Mouse (Mus musculus) cerebellum, adult 9-11 months (tissue): ENCODE results near the gene Msi2.
A peak's percentile ranks its signal among the peaks of the same experiment; 100 is the strongest.

ENCODE experiments used
- DNase-seq: peaks from one replicate; pipeline ENCODE4 v3.0.0; 2022

The Msi2 gene

GRCm38 (mm10) chr11:88557116-88557768 lies 161.1 kb downstream of the Msi2 start:
- DNase-seq: no peak

GRCm38 (mm10) chr11:88555902-88556549 lies 162.3 kb downstream of the Msi2 start:
- no peak for DNase-seq

GRCm38 (mm10) chr11:88555232-88555818 lies 163.0 kb downstream of the Msi2 start:
- DNase-seq: no peak

GRCm38 (mm10) chr11:88553521-88554310 lies 164.6 kb downstream of the Msi2 start:
- DNase-seq: no peak

- peak; percentile 81 for DNase-seq
Observed at GRCm38 (mm10) chr11:88552987-88553386, 165.3 kb downstream of the Msi2 start.

GRCm38 (mm10) chr11:88552385-88552784 lies 165.9 kb downstream of the Msi2 start:
- no peak for DNase-seq

GRCm38 (mm10) chr11:88551034-88551433 lies 167.3 kb downstream of the Msi2 start:
- DNase-seq: no peak

GRCm38 (mm10) chr11:88550083-88550907 lies 168.0 kb downstream of the Msi2 start:
- DNase-seq: no peak

- no peak for DNase-seq
Observed at GRCm38 (mm10) chr11:88549529-88549900, 168.8 kb downstream of the Msi2 start.

GRCm38 (mm10) chr11:88548832-88549528 lies 169.3 kb downstream of the Msi2 start:
- DNase-seq: no peak

GRCm38 (mm10) chr11:88548423-88548822 lies 169.9 kb downstream of the Msi2 start:
- DNase-seq: no peak

- DNase-seq: no peak
Observed at GRCm38 (mm10) chr11:88543771-88544170, 174.5 kb downstream of the Msi2 start.

- DNase-seq: no peak
Observed at GRCm38 (mm10) chr11:88542817-88543216, 175.5 kb downstream of the Msi2 start.

GRCm38 (mm10) chr11:88541666-88542639 lies 176.4 kb downstream of the Msi2 start:
- DNase-seq: no peak

- DNase-seq: no peak
Observed at GRCm38 (mm10) chr11:88539637-88540478, 178.5 kb downstream of the Msi2 start.

GRCm38 (mm10) chr11:88538710-88539340 lies 179.5 kb downstream of the Msi2 start:
- DNase-seq: no peak

GRCm38 (mm10) chr11:88537344-88537743 lies 181.0 kb downstream of the Msi2 start:
- no peak for DNase-seq

GRCm38 (mm10) chr11:88536861-88537260 lies 181.5 kb downstream of the Msi2 start:
- DNase-seq: no peak

GRCm38 (mm10) chr11:88534331-88534929 lies 183.9 kb downstream of the Msi2 start:
- no peak for DNase-seq
